Mouse (Mus musculus): ENCODE measurements around the gene Myh9.

- TF ChIP-seq CTCF (IDR thresholded peaks at IDR 0.05; ENCODE audit: low read depth) = no peak
- no peak for TF ChIP-seq EP300 (optimal IDR thresholded peaks at IDR 0.05)
Measured at GRCm38 (mm10) chr15:77851136-77851535, 9.2 kb upstream of the Myh9 start.

Measured in stomach, postnatal 0 days (tissue).